Mouse (Mus musculus) B cell, adult 2 months (primary cell): ENCODE results near the gene Srgap2.

ENCODE experiments used
- DNase-seq, 2 experiments: peaks; one replicate each; pipeline ENCODE4 v3.0.0; 2022

The Srgap2 gene

GRCm38 (mm10) chr1:131400844-131401243 is 126.3 kb downstream of the Srgap2 start:
- DNase-seq: no peak

- no peak for DNase-seq
Measured at GRCm38 (mm10) chr1:131398181-131398580, 129.0 kb downstream of the Srgap2 start.

GRCm38 (mm10) chr1:131384406-131384805 is 142.7 kb downstream of the Srgap2 start:
- peak; percentile 63 for DNase-seq

- no peak for DNase-seq
Measured at GRCm38 (mm10) chr1:131382184-131382583, 145.0 kb downstream of the Srgap2 start.

- no peak for DNase-seq
Measured at GRCm38 (mm10) chr1:131380254-131380653, 146.9 kb downstream of the Srgap2 start.

GRCm38 (mm10) chr1:131378914-131379474 is 148.2 kb downstream of the Srgap2 start:
- DNase-seq: no peak

- DNase-seq: no peak
Measured at GRCm38 (mm10) chr1:131378081-131378913, 148.9 kb downstream of the Srgap2 start.

GRCm38 (mm10) chr1:131365832-131366231 is 161.3 kb downstream of the Srgap2 start:
- peak; percentile 14 to 18 for DNase-seq

- DNase-seq: no peak
Measured at GRCm38 (mm10) chr1:131364432-131364831, 162.7 kb downstream of the Srgap2 start.

- DNase-seq: no peak
Measured at GRCm38 (mm10) chr1:131363887-131364286, 163.3 kb downstream of the Srgap2 start.

- no peak for DNase-seq
Measured at GRCm38 (mm10) chr1:131362089-131362488, 165.1 kb downstream of the Srgap2 start.

- DNase-seq: no peak
Measured at GRCm38 (mm10) chr1:131360800-131361199, 166.4 kb downstream of the Srgap2 start.

- DNase-seq: no peak
Measured at GRCm38 (mm10) chr1:131359609-131360008, 167.5 kb downstream of the Srgap2 start.

GRCm38 (mm10) chr1:131357213-131357612 is 169.9 kb downstream of the Srgap2 start:
- DNase-seq: no peak

- no peak for DNase-seq
Measured at GRCm38 (mm10) chr1:131351436-131351835, 175.7 kb downstream of the Srgap2 start.

- DNase-seq: no peak
Measured at GRCm38 (mm10) chr1:131349993-131350510, 177.1 kb downstream of the Srgap2 start.

- DNase-seq: no peak
Measured at GRCm38 (mm10) chr1:131347708-131348107, 179.4 kb downstream of the Srgap2 start.

- DNase-seq: no peak
Measured at GRCm38 (mm10) chr1:131346916-131347555, 180.1 kb downstream of the Srgap2 start.

GRCm38 (mm10) chr1:131345422-131346419 is 181.4 kb downstream of the Srgap2 start:
- no peak for DNase-seq

GRCm38 (mm10) chr1:131344691-131345090 is 182.5 kb downstream of the Srgap2 start:
- no peak for DNase-seq

- no peak for DNase-seq
Measured at GRCm38 (mm10) chr1:131336017-131336416, 191.1 kb downstream of the Srgap2 start.

GRCm38 (mm10) chr1:131335604-131336003 is 191.5 kb downstream of the Srgap2 start:
- DNase-seq: no peak
